Mouse (Mus musculus) liver, adult 2 months (tissue): ENCODE results near the gene Dazap2.

ENCODE experiments used
- CTCF ChIP-seq: fragments of 200-500 bp; IDR thresholded peaks from 2 replicates; pipeline ENCODE4 v1.5.1; 2011; ENCODE audit warnings: low read depth, low read length, control low read depth
- POLR2A ChIP-seq: fragments of 200-500 bp; IDR thresholded peaks from 2 replicates; pipeline ENCODE4 v1.6.1; 2011; ENCODE audit warnings: low read length, control low read depth; ENCODE audit not compliant: insufficient read depth; ENCODE audit errors: extremely low read depth

- no peak for TF ChIP-seq POLR2A
- TF ChIP-seq CTCF: no peak
Observed at GRCm38 (mm10) chr15:100667420-100667819, 52.3 kb downstream of the Dazap2 start.
